Mouse (Mus musculus): ENCODE measurements around the gene Zfp503.

Gene Zfp503

DNA sequence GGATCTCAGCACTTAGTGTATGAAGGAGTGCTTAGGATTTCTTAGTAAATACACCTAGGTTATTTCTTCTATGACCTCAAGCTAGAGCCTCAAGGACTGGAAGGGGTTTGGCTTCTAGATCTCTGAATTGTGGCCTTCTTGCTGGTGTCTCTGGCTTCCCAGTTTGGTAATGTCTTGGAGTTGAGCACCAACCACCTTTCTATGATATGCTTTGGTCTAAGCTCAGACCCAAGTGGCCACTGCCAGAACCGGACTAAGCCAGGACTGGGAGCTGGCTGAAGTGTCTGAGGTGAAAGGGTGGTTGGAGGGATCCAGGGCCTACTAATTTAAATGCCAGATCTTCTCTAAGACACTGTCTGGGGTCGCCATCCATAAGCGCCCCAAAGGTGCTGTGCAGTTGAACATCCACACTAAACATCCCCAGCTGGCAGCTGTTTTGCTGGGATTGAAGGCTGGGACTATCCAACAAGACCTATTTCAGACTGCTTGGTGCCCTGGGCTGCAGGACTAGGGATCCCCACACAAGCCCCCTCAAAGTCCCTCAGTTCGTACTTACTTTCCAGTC, 3.0 kb upstream of the Zfp503 start:
- peak; percentile 31 for DNase-seq

DNA sequence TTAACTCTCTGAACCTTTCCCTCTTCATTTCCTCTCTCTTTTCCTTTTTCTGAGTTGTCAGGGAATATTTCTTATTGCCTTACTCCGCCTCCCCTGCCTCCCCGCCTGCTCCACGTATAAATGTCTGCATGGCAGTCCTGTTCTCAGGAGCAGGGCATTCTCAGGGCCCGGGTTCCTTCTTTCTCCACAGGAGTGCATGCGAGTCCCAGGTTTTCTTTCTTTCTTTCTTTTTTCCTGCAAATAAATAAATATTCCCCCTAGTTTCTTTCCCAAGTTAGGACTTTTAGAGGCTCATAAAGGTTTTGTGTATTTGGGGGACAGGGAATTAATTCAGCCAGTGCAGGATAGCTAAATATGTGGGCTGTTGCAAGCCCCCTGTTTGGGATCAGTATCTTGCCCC, 2.5 kb upstream of the Zfp503 start:
- DNase-seq = peak; percentile 30

DNA sequence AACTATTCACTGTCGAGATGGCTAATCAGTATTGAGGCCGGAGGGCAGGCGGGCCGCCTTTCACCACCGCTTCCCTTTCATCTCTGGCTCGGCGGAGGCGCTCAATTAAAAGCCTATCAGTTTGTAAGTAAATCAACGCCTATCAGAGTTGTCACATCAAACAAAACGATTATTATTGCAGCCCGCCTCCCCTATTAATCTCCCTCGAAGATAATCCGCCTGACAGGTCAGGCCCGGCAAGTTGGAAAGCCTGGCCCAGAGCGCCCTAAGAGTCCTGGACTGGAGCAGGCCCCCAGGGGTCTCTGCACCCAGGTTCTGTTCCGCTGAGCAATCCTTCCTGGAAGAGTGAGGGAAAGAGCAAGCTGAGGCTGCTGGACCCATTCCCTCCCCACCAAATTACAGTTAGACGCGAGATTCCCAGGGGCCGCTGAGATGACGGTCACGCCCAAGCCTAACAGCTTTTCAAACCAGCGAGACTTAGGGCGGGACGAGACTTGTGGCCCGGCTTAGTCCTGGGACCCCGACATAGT, 1.9 kb upstream of the Zfp503 start:
- DNase-seq = peak; percentile 80

DNA sequence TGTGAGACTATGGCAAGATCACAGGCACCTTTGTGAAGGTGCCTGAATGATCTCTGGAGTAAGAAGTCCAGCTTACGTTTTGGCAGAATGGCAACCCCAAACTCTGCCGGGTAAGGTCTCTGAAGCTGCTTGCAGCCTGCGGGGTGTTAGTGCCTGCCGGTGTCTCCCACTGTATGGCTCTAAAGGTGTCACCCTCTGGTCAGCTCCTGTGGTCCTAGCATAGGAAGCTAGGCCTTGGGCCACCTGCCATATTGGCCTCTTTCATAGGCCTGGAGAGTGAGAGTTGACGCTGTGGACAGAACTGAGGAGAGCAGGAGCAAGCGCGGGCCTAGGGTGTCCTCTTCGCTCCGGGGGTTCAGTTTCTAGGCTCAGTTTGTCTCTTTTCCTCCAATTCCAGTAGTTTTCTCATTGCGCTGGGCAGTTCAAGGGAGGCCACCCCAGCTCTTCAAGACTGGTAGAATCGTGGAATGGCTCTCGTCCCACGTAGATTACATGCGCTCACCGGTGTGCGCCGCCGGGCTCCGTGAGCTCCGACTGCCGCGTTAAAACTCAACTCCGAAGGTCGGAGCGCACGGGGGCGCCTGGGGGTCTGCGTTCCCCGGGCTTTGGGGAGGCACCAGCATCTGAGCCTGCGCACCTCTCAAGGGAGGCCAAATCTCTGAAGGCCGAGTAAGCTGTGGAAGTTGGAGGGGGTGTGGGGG, 1.1 kb upstream of the Zfp503 start:
- DNase-seq = peak; percentile 54

DNA sequence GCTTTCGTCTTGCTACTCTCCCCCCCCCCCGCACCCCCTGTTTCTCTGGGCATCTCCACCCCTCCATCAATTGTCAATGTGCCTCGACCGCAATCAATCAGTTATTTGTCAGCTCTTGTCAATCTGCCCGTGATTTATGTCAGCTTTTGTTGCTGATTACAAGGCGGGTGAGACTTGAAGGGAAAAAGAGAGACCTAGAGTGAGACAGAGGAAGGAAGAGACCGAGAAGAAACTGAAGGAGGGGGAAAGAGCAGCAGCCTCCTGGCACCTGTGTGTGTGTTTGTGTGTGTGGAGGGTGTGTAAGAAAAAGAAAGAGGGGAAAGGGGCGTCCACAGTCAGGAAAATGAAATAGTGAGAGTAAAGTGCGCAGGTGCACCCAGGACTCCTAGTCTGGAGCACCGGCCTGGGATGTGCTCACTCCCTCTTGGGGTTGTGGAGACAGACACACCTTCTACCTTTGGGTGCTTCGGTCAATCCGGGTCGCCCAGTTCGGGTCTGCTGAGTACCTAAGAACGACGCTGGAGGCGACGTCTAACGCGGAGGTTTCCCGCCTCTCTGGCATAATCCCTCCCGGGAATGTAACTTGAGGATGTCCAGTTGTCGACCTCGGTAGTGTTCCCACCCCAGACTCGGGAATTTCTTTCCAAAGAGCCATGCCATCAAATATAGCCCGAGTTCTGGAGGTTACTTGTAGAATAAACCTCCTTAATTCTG, 667 bp downstream of the Zfp503 start:
- DNase-seq = peak; percentile 71

DNA sequence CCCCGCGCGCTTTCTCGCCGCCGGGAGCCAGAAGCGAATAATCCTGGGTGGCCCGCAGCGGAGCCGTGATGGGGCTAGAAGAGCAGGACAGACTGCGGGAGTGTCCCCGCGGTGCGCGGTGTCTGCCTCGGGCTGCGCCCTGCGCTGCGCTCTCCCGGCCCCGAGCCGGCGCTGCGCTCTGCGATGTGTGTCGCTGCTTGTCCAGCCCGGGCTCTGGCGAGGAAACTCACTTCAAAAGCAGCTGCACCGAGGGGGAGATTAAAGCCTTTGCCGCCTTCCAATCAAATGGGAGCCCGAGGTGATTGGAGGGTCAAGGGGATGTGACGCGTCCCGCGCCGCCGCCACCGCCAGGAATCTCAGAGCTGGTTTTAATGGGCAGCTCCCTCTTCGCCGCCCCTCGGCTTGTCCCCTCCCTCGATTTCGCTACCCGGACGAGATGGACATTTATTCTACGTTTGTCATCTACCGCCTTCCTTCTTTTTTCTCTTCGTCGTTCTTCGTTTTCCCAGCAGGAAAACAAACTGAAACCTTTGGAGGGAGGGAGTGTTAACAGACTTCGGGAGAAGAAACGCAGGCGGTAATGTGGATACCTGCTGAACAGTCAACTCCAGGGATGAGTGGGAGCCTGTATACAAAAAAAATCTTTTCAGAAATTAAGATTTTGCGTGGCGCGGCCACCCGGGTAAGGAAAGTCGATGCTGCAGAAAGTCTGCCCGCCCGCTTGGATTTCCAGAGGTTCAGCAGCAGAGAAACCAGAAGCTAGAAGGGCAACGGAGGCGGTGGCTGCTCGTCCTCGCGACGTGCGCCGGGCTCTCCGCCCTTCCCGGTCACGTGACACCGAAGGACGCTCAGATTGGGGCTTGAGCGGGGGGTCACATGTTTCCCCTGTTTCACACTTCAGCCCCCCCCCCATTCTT, 1.5 kb downstream of the Zfp503 start:
- peak; percentile 99 for DNase-seq

DNA sequence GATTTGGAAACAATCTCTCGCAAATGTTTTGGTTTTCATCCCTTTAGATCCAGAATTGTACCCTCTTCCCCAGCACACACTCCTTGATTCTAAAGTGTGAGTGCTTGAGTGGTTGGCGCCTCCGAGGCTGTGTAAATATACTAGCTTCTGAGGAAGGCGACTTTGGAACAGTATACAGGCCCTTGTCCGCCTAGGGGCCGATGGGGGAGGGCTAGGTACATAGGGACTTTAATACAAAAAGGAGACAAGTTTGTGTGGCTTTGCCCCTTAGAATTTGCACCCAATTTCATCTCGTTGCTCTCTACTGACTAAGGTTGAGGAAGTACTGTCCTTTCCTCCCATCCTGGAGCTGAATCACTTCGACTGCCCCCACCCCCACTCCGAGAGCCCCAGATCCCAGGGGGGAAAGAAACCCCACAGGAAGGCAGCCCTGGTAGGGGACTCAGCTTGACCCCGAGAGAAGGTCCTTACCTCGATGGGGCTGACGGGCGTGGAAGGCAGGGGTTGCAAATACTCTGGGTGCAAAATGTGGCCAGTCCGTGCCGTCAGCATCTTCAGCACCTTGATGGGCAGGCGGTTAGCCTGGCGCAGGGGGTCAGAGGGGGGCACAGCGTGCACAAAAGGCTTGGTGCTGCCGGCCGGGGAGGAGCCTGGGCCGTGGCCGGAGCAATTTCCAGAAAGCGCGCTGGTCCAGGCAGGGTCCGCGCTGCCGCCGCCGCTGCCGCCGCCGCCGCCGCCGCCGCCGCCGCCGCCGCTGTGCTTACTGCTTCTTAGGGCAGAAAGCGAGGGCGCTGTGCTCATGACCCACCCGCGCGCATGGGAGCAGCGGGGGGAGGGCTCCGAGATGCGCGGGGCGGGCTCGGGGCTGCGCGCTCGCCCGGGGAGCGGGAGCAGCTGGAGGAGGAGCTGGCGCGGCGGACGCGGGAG, 2.4 kb downstream of the Zfp503 start:
- DNase-seq = peak; percentile 47

DNA sequence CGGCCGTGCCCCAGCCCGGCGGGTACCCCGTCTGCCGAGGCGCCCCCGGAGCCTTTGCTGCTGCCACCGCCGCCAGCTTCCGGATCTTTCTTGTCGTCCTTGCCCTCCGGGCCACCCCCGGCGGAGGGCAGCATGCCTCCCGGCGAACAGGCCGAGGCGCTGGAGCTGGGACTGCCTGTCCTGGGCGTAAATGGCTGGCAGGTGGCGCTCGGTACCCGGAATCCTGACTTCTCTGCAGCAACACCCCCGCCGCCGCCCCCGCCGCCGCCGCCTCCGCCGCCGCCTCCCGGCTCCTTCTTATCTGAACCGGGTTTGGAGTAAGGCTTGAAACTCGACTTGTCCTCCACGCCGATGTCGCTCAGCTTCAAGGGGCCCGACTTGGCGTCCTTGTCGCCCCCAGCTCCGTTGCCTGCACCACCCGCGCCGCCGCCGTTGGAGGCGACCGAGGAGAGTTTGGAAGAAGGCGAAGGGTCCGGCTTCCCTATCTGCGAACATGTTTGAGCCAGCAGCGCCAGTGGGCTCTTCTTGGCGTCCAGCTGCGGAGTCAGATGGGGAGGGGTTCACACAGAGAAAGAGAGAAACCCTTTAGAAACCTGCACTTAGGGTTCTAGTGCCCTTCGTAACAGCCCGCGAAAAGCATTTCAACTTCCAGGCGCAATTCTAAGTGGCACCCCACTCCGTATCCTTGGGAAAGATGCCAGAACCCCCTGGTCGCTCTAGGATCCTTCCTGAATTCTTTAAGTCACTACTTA, 3.2 kb downstream of the Zfp503 start:
- peak; percentile 90 for DNase-seq

DNA sequence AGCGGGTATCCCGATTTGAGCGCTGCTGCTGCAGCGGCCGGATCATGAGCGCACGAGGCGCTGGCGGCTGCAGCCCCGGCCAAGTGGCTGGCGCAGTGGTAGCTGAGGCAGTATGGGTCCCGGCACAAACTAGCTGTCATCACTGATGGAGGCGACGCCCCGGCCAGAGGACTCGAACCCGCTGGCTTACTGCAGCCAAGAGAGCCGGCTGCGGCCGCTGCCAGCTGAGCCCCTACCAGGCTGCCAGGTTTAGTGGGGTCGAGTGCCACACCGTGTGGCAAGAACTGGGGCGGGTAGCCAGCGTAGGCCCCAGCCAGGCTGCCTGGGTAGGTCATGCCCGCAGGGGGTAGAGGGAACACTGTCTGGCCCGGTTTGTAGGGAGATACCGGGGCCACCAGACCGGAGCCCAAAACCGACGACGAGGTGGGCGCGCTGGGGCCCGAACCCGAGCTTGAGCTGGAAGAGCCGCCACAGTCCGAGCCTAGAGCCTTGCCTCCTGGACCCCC, 3.9 kb downstream of the Zfp503 start:
- peak; percentile 64 for DNase-seq

DNA sequence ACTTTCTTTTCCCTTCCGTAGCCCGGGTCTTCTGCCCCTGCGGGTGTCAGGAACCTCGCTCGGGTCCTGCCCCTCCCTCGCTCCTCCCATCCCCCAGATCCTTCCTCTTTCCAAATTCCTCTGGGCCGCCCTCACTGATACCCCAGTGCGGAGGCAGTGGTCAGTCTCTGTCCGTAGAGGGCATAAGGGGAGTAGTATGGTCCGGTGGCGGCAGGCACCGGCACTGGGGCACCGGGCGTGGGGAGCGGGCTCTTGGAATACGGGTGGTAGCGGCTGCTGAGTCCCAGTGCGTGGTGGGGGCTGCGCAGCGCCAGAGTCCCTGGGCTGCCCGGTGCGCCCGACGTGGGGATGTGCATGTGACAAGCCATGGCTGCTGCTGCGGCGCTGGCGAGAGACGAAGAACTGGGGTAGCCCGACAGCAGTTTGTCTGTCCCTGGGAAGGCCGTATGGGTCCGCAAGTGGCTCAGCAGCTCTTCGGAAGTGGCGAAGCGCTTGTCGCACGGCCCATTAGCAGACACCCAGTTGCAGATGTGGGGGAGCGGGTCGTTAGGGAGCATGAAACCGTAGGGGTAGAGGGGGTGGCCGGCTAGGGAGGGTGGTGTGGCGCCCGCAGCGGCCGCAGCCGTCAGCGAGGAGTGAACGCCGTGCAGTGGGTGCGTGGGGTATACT, 4.5 kb downstream of the Zfp503 start:
- peak; percentile 74 for DNase-seq

DNA sequence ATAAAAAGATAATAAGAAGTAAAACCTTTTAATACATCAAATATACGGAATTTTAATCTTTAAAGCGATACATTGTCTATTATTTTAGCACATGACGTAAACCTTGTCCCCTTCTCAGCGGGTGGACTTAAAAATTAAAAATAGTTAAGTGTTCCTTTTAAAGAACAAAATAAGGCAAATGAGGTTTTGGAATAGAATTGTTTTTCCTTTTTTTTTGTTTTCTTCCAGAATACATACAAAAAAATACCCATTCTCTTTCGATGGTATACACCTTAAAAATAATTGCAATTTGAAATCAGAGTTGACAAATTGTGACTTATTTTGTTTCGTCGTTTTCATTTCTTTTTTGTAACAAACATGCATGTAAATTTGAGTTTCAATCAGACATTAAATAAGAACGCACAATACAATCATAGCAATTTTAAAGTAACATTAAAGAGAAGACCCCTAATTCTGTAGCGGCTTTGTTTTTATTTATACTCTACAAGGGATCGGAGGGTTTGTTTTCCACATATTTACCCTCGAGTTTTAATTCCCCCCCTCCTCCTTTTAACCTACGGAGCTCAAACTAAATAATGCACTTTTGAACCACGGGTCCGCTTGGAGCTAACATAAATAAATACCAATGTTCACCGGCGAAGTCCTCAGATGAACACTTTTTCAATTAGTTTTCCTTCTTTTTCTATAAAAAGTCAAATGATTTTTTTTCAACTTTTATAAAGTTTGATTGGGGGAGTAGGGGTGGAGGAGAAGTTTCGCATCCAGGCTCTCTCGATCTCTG, 5.3 kb downstream of the Zfp503 start:
- DNase-seq = no peak

DNA sequence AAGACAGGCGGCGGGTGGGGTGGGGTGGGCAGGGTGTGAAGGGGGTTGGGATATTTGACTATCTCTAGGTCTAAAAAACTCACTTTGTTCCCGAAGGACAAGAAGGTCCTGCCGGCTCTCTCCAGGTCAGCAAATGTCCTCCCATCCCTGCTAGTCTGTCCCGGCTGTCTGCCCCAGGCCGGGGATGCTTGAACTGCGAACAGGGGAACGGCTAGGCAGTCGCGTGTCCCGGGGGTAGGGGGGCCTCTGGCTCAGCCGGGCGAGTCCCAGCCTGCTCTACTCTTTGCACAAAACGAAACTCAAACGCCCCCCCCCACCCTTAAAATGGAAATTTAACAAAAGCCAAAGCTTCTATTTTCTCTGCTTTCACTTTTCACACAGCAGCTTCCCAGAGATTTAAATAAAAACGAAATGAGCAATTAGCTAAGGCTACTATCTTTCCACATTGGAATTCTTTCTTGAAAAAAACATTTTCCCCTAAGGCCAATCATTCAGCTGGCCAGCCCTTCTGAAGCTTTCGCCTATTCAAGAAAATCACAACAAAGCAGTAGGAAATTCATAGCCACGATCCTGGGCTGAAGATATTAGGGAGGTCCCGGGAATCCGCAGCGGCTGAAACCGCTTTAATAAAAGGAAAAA, 6.0 kb downstream of the Zfp503 start:
- DNase-seq = peak; percentile 58

DNA sequence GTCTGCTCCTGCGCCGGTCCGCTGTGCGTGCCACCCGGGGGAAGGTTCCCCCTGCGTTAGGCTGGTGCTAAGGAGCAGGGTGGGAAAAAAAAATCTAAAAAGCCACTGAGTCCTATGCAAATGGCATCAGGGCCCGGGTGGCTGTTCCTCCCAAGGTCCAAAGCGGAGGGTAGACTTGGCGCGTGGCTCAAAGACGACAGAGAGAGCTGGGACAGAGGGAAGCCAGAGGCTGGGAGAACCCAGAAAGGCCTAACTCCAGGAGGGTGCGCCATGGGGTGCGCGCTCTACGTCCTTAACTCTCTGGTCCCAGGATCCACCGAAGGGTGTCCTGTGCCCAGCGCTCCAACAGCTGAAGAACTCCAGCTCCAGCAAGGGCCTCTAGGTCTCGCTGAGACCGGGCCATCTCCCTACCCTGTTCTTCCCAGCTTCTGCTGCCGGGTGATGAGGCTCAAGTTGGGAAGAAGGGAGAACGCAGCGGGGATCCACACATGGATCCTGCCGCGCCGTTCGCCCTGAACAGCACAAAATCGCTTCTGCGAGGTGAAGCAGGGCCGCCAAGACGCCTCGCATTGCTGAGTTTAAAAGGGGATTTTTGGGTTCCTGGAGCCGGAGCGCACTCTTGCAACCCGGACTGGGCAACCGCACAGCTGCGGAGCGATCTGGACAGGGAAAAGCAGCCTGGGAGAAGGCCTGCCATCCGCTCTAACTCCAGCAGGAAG, 6.7 kb downstream of the Zfp503 start:
- peak; percentile 67 for DNase-seq

DNA sequence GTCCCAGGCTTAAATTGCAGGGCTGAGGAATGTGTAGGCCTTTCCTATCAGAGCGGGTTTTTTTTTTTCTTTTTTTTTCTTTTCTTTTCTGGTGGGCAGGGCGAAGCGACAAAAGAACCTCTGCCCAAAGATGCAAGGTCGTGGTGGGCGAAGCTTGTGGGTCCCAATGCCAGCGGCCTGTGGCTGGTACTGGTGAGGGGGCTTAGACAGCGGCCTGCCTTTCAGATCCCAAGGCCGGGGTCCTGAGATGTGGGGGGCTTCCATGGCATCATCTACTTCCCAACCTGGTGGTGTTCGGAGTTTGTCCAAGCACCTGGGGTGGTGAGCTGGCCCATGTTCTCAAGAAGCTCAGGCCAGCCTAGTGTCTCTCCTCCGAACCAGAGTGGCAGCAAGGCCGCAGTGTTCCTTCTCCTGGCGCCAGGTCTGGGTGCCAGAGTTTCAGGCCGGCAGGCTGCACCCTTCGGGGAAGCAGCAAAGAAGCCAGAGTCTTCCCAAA, 7.3 kb downstream of the Zfp503 start:
- peak; percentile 64 for DNase-seq

DNA sequence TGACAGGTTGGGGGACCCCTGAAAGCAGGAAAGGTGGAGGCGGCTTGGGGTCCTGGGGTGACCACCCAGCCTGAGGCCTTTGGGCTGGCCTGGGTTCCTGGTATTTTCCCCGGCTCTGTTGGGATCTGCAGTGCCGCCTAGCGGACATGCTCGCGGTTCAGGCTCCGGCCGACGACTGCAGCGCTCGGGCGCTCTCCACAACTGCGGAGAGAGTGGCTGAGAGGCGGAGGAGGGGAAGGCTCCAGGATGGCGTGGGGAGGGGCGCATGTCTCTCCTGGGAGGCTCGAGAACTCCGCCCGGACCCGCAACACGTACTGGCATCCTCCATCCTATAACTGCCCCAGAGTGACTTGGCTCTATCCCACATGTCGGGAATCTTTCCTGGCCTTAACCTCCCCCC, 7.9 kb downstream of the Zfp503 start:
- peak; percentile 91 for DNase-seq

DNA sequence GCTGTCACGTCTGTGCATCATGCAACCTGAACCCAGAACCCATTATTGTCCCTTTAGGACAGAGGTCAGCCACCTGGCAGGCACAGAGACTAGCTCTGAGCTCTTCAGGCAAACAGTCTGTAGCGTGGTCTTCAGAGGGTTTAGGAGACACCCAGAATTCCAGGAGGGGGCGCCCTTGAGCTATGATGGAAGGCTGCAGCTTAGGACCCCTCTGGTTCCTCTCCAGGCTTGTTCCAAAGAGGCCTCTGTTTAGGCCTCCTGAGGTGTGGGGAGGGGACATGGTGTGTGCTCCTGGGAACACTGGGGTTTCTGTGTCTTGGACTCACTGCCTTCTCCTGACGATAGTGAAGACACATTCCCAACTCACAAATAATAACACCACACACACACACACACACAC, 20.4 kb downstream of the Zfp503 start:
- peak; percentile 78 for DNase-seq

DNA sequence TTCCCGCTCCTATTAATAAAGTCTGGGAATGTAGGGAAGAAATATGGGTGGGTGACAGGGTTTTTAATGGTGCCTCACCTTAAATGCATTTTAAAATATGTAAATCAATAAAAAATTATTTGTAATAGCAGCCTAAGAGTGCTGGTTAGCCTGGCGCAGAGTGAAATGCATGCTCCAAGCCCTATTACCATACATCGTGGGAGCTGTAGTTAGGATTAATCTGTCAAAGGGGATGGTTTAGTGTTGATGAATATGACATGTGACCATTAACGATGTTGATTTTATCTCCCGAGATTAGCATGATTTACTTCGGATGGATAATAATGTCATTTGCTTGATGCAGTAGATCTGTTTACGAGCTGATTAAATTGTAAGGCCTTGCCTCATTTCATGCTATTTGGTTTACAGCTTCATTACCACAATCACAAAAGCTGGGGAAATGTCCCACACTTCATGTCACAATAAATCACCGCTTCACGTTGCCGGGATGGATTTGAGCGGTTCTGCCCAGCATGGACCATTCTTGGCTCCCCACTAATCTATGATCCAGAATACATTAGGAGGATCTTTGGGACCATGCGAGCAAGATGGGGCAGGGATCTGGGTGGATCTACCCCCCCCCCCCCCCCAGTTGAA, 21.9 kb downstream of the Zfp503 start:
- no peak for DNase-seq
